Mouse (Mus musculus): ENCODE results near the gene Myo10. TPM values are rescaled to one million over a fixed set of nuclear protein-coding genes. Genes with fewer than 3 reads are reported as not detected.

Gene Myo10
- polyA plus RNA-seq, 1 experiment from 2014 or later: 38.0 TPM

DNA sequence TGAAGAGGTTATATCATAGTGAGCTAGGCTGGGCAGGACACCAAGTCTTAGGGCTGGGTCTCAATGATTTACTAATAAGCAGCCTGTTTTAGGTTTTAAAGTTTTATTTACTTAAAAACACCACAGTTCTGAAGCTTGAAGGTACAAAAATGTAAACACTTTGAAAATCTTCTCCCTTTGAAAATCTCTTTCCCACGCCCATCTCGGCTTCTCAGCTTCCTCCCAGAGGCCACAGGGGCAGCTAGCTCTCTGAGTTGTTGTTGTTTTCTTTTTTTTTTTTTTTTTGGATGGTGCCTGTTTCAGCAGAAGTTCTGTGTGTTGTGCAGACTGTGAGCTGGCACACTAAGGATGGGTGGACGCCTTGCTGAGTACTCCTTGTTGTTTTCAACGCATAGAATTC lies 222.4 kb downstream of the Myo10 start:
- H3K4me3 ChIP-seq: no peak overlapping the region; the same call in 1 of the 2 replicates
- no peak for ATAC-seq (ENCODE audit: borderline replicate concordance, extremely low read depth, low FRiP score, low TSS enrichment)
- no peaks in the 10 kb centered on the region for H3K9me3 ChIP-seq
- no peaks in the 10 kb centered on the region for H3K36me3 ChIP-seq
- no peak overlapping the region for H3K27ac ChIP-seq
- H3K4me1 ChIP-seq: peaks cover 19% of the 10 kb centered on the region
- peak overlapping the region; percentile 96; the same call in 1 of the 2 replicates for H3K4me2 ChIP-seq
- peaks cover 19% of the 10 kb centered on the region for H3K27me3 ChIP-seq
- H3K9ac ChIP-seq: no peak overlapping the region
- WGBS: 48% methylated on average over 4 of the region's 4 CpGs

DNA sequence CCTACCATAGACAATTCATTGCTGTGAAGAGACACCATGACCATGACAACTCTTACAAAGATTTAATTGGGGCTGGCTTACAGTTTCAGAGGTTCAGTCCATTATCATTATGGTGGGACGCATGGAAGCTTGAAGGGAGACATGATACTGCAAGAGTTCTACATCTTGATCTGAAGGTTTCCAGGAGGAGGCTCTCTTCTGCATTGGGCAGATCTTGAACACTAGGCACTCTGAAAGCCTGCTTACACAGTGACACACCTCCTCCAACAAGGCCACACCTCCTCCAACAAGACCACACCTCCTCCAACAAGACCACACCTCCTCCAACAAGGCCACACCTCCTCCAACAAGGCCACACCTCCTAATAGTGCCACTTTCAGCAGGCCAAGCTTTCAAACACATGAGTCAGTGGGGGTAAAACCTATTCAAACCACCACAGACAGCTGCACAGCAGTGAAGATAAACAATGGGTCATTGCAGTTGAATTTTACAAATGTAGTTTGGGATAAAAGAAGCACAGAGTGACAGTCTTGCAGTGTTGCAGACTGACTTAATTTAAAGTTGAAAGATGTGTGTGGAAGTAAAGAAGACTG lies 225.3 kb downstream of the Myo10 start:
- no peak for ATAC-seq (ENCODE audit: borderline replicate concordance, extremely low read depth, low FRiP score, low TSS enrichment)
- H3K36me3 ChIP-seq: no peaks in the 10 kb centered on the region
- 93% methylated on average over 1 of the region's 1 CpGs for WGBS

DNA sequence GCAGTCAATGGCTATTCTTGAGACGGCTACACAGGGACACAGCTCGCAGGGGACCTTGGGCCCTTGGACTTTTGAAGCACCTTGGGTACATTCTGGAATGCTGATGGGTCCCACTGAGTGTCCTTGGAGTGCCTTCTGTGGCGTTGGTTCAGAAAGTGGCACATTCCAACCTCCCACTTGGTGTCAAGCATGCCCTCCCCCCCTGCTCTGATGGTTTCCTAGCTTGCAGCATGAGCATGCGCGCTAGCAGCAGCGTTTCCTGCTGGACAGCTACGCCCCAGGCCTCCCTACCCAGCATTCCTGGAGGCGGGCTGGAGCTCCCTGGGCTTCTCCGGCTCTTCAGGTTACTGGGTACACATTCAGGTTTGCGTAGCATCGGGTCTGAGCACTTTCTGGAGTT lies 228.2 kb downstream of the Myo10 start:
- 46% methylated on average over 11 of the region's 11 CpGs for WGBS
- Histone ChIP-seq H3K27me3 (no peaks in the 10 kb centered on the region), H3K4me1 (no peaks in the 10 kb centered on the region), H3K36me3 (no peaks in the 10 kb centered on the region), H3K27ac (peak overlapping the region; percentile 48; the same call in 1 of the 2 replicates), H3K4me3 (no peak overlapping the region), H3K9me3 (no peaks in the 10 kb centered on the region), H3K4me2 (peak overlapping the region; percentile 14; the same call in 1 of the 2 replicates), H3K9ac (no peak overlapping the region)
- ATAC-seq (ENCODE audit: borderline replicate concordance, extremely low read depth, low FRiP score, low TSS enrichment): peak; percentile 88

More for the DNA sequence above, 225.3 kb downstream of the Myo10 start:
- no peak overlapping the region for H3K4me2 ChIP-seq
- H3K4me3 ChIP-seq: no peak overlapping the region
- no peaks in the 10 kb centered on the region for H3K9me3 ChIP-seq
- no peak overlapping the region for H3K27ac ChIP-seq
- peaks cover 8% of the 10 kb centered on the region for H3K27me3 ChIP-seq
- no peak overlapping the region for H3K9ac ChIP-seq
- H3K4me1 ChIP-seq: peaks cover 14% of the 10 kb centered on the region

DNA sequence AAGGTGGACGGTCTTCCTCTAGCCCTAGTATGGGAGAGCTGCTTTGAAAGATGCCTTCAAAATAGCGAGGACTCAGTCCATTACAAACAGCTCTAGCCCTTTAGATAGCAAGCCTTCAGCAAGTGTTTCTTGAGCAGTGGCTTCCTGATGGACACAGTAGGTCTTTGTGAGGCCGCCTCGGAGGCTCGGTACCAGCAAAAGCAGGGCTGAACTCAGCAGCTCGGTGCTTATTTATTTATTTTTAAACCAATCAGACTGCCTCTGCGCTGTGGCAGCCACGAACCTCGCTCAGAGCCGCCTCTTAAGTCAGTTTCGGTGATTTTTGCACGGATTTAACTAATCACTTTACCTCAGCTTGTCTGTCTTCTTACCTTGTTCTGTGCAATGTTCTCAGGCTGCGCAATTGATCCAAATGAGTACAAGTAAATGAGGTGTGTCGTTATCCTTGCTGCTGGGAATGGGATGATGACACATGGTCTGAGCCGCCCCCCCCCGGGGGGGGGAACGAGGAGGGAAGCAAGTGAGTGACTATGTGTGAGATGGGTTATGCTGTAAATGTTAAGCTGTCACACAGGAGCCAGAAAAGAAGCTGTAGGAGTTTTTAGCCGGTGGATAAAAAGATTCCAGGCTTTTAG lies 232.1 kb downstream of the Myo10 start:
- no peaks in the 10 kb centered on the region for H3K9me3 ChIP-seq
- H3K27me3 ChIP-seq: no peaks in the 10 kb centered on the region
- no peaks in the 10 kb centered on the region for H3K36me3 ChIP-seq
- no peak overlapping the region for H3K4me2 ChIP-seq
- no peak overlapping the region for H3K4me3 ChIP-seq
- WGBS: 40% methylated on average over 18 of the region's 18 CpGs
- H3K27ac ChIP-seq: no peak overlapping the region
- no peak for ATAC-seq (ENCODE audit: borderline replicate concordance, extremely low read depth, low FRiP score, low TSS enrichment)
- H3K4me1 ChIP-seq: no peaks in the 10 kb centered on the region
- H3K9ac ChIP-seq: no peak overlapping the region

DNA sequence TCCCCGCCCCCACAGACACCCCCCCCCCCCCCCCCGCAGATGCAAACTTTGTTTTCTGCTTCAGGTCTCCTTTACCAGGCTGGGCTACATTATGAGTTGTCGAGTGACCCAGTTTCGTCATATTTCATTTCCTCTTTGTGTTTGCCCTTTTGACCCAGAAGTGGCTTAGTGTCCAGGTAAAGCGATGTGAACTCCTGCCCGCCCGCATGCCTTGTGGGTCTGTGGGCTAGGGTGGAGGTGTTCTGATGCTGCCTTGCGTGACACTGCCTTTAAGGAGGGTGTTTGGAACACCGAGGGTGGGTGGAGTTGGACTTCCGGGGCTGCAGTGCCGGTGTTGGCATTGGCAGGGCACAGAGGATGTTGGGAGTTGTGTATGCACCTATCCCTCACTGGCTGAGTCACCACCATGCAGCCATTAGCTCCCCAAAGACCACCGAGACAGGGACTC lies 236.3 kb downstream of the Myo10 start:
- Histone ChIP-seq H3K9ac (no peak overlapping the region), H3K4me2 (no peak overlapping the region), H3K27ac (no peak overlapping the region), H3K4me1 (no peaks in the 10 kb centered on the region), H3K36me3 (no peaks in the 10 kb centered on the region), H3K4me3 (no peak overlapping the region), H3K9me3 (no peaks in the 10 kb centered on the region), H3K27me3 (no peaks in the 10 kb centered on the region)
- no peak for ATAC-seq (ENCODE audit: borderline replicate concordance, extremely low read depth, low FRiP score, low TSS enrichment)
- WGBS: 52% methylated on average over 10 of the region's 12 CpGs

DNA sequence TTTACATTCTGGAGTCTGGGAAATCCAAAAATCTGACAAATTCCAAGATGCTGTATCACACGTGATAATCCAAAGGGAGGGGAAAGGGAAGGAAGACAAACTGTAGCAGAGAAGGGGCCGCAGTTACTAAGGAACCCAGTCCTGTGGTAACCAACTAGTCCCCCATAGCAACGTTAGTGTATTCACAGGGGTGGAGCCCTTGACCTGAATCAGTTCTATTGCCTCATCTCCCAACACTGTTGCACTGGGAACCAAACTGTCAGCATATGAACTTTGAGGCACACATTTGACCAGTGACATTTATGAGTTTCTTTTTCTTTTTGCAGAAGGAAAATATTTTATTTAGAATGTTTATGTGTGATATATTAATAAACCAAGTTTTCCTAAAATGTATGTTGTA lies 237.1 kb downstream of the Myo10 start:
- Histone ChIP-seq H3K9me3 (no peaks in the 10 kb centered on the region), H3K27ac (no peak overlapping the region), H3K9ac (no peak overlapping the region), H3K4me2 (no peak overlapping the region), H3K36me3 (no peaks in the 10 kb centered on the region), H3K4me1 (no peaks in the 10 kb centered on the region), H3K27me3 (no peaks in the 10 kb centered on the region), H3K4me3 (no peak overlapping the region)
- WGBS: 45% methylated on average over 3 of the region's 3 CpGs
- no peak for ATAC-seq (ENCODE audit: borderline replicate concordance, extremely low read depth, low FRiP score, low TSS enrichment)

DNA sequence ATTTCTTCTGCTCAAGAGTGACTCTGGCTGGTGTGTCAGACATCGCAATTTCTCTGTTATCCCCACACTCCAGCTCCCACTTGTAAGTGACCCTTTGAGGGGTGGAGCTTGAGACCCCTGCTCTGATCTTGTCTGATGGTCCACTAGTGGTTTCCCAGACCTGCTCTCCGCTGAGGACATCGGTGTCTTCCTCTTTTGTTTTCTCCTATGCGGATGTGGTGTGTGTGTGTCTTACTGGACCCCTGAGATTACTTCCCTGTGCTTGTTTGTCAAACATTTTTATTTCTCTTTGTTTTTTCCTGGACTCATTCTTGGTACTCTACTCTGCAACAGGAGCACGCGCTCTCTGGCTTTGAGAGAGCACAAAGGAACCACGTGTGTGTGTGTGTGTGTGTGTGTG lies 239.6 kb downstream of the Myo10 start:
- Histone ChIP-seq H3K9me3 (no peaks in the 10 kb centered on the region), H3K27me3 (no peaks in the 10 kb centered on the region), H3K36me3 (no peaks in the 10 kb centered on the region), H3K4me1 (no peaks in the 10 kb centered on the region), H3K27ac (no peak overlapping the region), H3K4me3 (no peak overlapping the region), H3K4me2 (no peak overlapping the region), H3K9ac (no peak overlapping the region)
- 68% methylated on average over 7 of the region's 7 CpGs for WGBS
- ATAC-seq (ENCODE audit: borderline replicate concordance, extremely low read depth, low FRiP score, low TSS enrichment): no peak

Other genes starting within 250 kb of the Myo10 start
- gene Basp1, start 208.8 kb upstream of the Myo10 start, polyA plus RNA-seq (2015; fragmentation: Nextera tagmentation; extraction: Ambion mirVana): 28.4 and 32.1 TPM in 2 replicates
- gene Retreg1, start 220.7 kb downstream of the Myo10 start, polyA plus RNA-seq (2015; fragmentation: Nextera tagmentation; extraction: Ambion mirVana): 8.0 TPM in 2 replicates

Measured in lung, embryonic 15.5 days (tissue).